ENCODE assay signal across 14 mouse cellular contexts in the genomic region with DNA sequence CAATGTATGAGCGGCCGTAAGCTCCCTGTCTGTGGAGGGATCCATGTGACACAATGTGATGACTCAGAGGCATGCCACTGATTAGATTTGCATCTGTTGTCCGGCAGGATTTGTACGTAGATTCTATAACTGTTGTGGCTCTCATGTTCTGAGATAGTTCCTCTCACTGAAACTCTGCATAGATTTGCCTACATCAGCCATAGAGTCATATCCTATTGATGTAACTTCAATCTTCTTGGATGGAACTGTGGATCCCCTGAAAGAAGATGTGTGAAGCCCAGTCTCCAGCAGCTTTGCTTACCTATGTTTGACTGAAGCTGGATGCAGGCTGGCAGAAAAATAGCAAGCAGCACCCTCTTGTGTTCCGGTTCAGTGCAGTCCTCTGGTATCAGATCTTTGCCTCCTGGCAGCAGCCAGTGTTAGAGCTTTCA. TPM values are rescaled to one million over a fixed set of nuclear protein-coding genes. Genes with fewer than 3 reads are reported as not detected.
DNase-seq lines count a peak whose midpoint lies in the region; ATAC-seq and TF ChIP-seq lines count a peak whose summit lies in the region.
"Had no signal": no experiment of that assay in that cellular context is flagged by ENCODE, and none has a peak within 500 bp of the region (broad histone marks: within the 10 kb centered on the region; RNA-seq: fewer than 3 reads in every experiment).

No protein-coding gene starts in this region.

- H3K9ac ChIP-seq in heart, postnatal 0 days (replicated peaks; ENCODE audit: low read depth, low read length), result no peak overlapping the region
- H3K9ac ChIP-seq: forebrain, embryonic 15.5 days; heart, embryonic 13.5 days; liver, embryonic 13.5 days; stomach, embryonic 15.5 days had no signal

- H3K4me3 ChIP-seq in heart, postnatal 0 days (ENCODE audit: low read depth, low read length), result no peak overlapping the region
- H3K4me3 ChIP-seq: forebrain, embryonic 15.5 days; heart, embryonic 13.5 days; liver, embryonic 13.5 days; stomach, embryonic 15.5 days had no signal

- no peaks in the 10 kb centered on the region for H3K27me3 ChIP-seq in heart, postnatal 0 days (ENCODE audit: control insufficient read depth, insufficient read depth, low read length)
- H3K27me3 ChIP-seq: forebrain, embryonic 15.5 days; heart, embryonic 13.5 days; liver, embryonic 13.5 days; stomach, embryonic 15.5 days had no signal

- no peaks in the 10 kb centered on the region for H3K9me3 ChIP-seq in heart, postnatal 0 days (replicated peaks; ENCODE audit: control insufficient read depth, low read length)
- H3K9me3 ChIP-seq: forebrain, embryonic 15.5 days; heart, embryonic 13.5 days; liver, embryonic 13.5 days; stomach, embryonic 15.5 days had no signal

- no peak for DNase-seq in heart, postnatal 0 days (ENCODE audit: low spot score)
- DNase-seq in heart, postnatal 36 days, result no peak
- DNase-seq in urinary bladder, postnatal 14 days (ENCODE audit: low spot score), result peak; percentile 25
- no peak for DNase-seq in urinary bladder, postnatal 10 days (ENCODE audit: low spot score)
- peak; percentile 50 to 56 for DNase-seq in left cerebral cortex, postnatal 14 days (ENCODE audit: low spot score in 2 of 2)
- DNase-seq: adrenal gland, adult 8-10 months; liver, embryonic 13.5 days had no signal

- TF ChIP-seq EP300 in heart, postnatal 0 days (IDR thresholded peaks at IDR 0.05; ENCODE audit: low read depth), result no peak

- no peak overlapping the region for H3K27ac ChIP-seq in heart, postnatal 0 days (ENCODE audit: low read depth)
- H3K27ac ChIP-seq: forebrain, embryonic 15.5 days; heart, embryonic 13.5 days; kidney, postnatal 0 days; liver, embryonic 13.5 days; stomach, embryonic 15.5 days had no signal

- intact Hi-C loops in heart, postnatal 36 days (cut with DNase I), result no loop called here
- intact Hi-C loops in left cerebral cortex, postnatal 14 days (cut with DNase I), result loop anchor here (5.0 kb wide), 1 partner anchor 156 kb away; a partner anchor contains a TSS

- no peak for ATAC-seq in heart, postnatal 0 days (ENCODE audit: insufficient read depth, low read depth)
- no peak for ATAC-seq in erythroblast, adult 5-6 weeks (replicated peaks; ENCODE audit: low FRiP score, poor library complexity, severe bottlenecking)
- ATAC-seq in erythroid progenitor cell, adult 5-6 weeks (replicated peaks; ENCODE audit: low FRiP score, poor library complexity, severe bottlenecking), result no peak
- no peak for ATAC-seq in cerebellum, adult (ENCODE audit: insufficient number of reproducible peaks, low FRiP score, low TSS enrichment)
- ATAC-seq: forebrain, embryonic 15.5 days had no signal

- no peaks in the 10 kb centered on the region for H3K36me3 ChIP-seq in heart, postnatal 0 days (replicated peaks; ENCODE audit: control insufficient read depth, insufficient read depth, low read length)
- H3K36me3 ChIP-seq: forebrain, embryonic 15.5 days; heart, embryonic 13.5 days; liver, embryonic 13.5 days; stomach, embryonic 15.5 days had no signal

- peak; percentile 26 for TF ChIP-seq CTCF in heart, postnatal 0 days (IDR thresholded peaks at IDR 0.05; ENCODE audit: low read depth)

- H3K4me2 ChIP-seq in heart, postnatal 0 days (ENCODE audit: low read depth, low read length), result no peak overlapping the region
- H3K4me2 ChIP-seq: forebrain, embryonic 15.5 days; heart, embryonic 13.5 days; liver, embryonic 13.5 days; stomach, embryonic 15.5 days had no signal

- 43% methylated on average over 5 of the region's 5 CpGs for WGBS in heart, postnatal 0 days

- H3K4me1 ChIP-seq in heart, postnatal 0 days (ENCODE audit: control insufficient read depth, insufficient read depth), result no peaks in the 10 kb centered on the region
- H3K4me1 ChIP-seq: forebrain, embryonic 15.5 days; heart, embryonic 13.5 days; liver, embryonic 13.5 days; stomach, embryonic 15.5 days had no signal

RNA-seq across cellular contexts. Expression of a gene that starts 5.7 kb away (rescaled TPM):
- total RNA-seq in heart, postnatal 0 days (2014; rRNA removed; ENCODE audit: low replicate concordance), result not detected in 2 replicates
- polyA plus RNA-seq in heart, postnatal 0 days (2015; fragmentation: Nextera tagmentation; extraction: Ambion mirVana), result 0.12 and 0.14 TPM in 2 replicates
- total RNA-seq in heart, postnatal 36 days (2021), result under 1 TPM; 0.28 to 0.38 TPM
- total RNA-seq in left cerebral cortex, postnatal 14 days (2021), result under 1 TPM in 1 of 2 experiments, not detected in 1; 0.11 TPM
- 3.3 and 10.7 TPM in 2 replicates for total RNA-seq in erythroblast, adult 5-6 weeks (2015; ENCODE audit: low replicate concordance)
- 1.4 TPM in 1 of 2 replicates, not detected in the other for total RNA-seq in erythroblast, adult 5-6 weeks (2017; ENCODE audit: low replicate concordance)
- 6.8 and 7.5 TPM in 2 replicates for total RNA-seq in erythroid progenitor cell, adult 5-6 weeks (2015; ENCODE audit: low replicate concordance)
- 4.7 and 16.6 TPM in 2 replicates for total RNA-seq in erythroid progenitor cell, adult 5-6 weeks (2017; ENCODE audit: low replicate concordance)
- polyA plus RNA-seq: forebrain, embryonic 15.5 days; heart, embryonic 13.5 days; kidney, postnatal 0 days; liver, embryonic 13.5 days had no signal

RNA-seq across cellular contexts. Expression of a gene that starts 23.2 kb away (rescaled TPM):
- 2.0 TPM in 1 of 2 replicates, not detected in the other for total RNA-seq in heart, postnatal 0 days (2014; rRNA removed; ENCODE audit: low replicate concordance)
- polyA plus RNA-seq in heart, postnatal 0 days (2015; fragmentation: Nextera tagmentation; extraction: Ambion mirVana), result 2.1 and 2.6 TPM in 2 replicates
- 1 to 10 TPM; 2.4 to 2.7 TPM for total RNA-seq in heart, postnatal 36 days (2021)
- total RNA-seq in left cerebral cortex, postnatal 14 days (2021), result under 1 TPM; 0.38 to 0.40 TPM
- total RNA-seq in erythroblast, adult 5-6 weeks (2015; ENCODE audit: low replicate concordance), result 52.2 and 60.3 TPM in 2 replicates
- total RNA-seq in erythroblast, adult 5-6 weeks (2017; ENCODE audit: low replicate concordance), result 24.8 and 27.7 TPM in 2 replicates
- total RNA-seq in erythroid progenitor cell, adult 5-6 weeks (2015; ENCODE audit: low replicate concordance), result 36.5 and 53.0 TPM in 2 replicates
- total RNA-seq in erythroid progenitor cell, adult 5-6 weeks (2017; ENCODE audit: low replicate concordance), result 15.0 and 22.4 TPM in 2 replicates

RNA-seq across cellular contexts. Expression of a gene that starts 51.4 kb away (rescaled TPM):
- total RNA-seq in heart, postnatal 0 days (2014; rRNA removed; ENCODE audit: low replicate concordance), result 0.31 TPM in 1 of 2 replicates, not detected in the other
- polyA plus RNA-seq in heart, postnatal 0 days (2015; fragmentation: Nextera tagmentation; extraction: Ambion mirVana), result 0.18 and 0.21 TPM in 2 replicates
- under 1 TPM; 0.19 to 0.38 TPM for total RNA-seq in heart, postnatal 36 days (2021)
- not detected for total RNA-seq in left cerebral cortex, postnatal 14 days (2021)
- 7.1 and 8.8 TPM in 2 replicates for total RNA-seq in erythroblast, adult 5-6 weeks (2015; ENCODE audit: low replicate concordance)
- 5.8 and 10.0 TPM in 2 replicates for total RNA-seq in erythroblast, adult 5-6 weeks (2017; ENCODE audit: low replicate concordance)
- total RNA-seq in erythroid progenitor cell, adult 5-6 weeks (2015; ENCODE audit: low replicate concordance), result 9.2 and 14.4 TPM in 2 replicates
- 6.7 and 15.0 TPM in 2 replicates for total RNA-seq in erythroid progenitor cell, adult 5-6 weeks (2017; ENCODE audit: low replicate concordance)

Comparison
In these comparisons a context has a peak if more than half of its experiments do, and no peak if none do; other contexts are left out.
1. DNase-seq: peak in urinary bladder, postnatal 14 days (single experiment) and left cerebral cortex, postnatal 14 days (2 of 2); none in heart, postnatal 0 days (single experiment), heart, postnatal 36 days (0 of 2) and urinary bladder, postnatal 10 days (single experiment).